Mouse (Mus musculus) layer of hippocampus, adult 9-10 months (tissue): ENCODE results near the gene Smg7.

Experiments used
- DNase-seq: peaks from one replicate; pipeline ENCODE4 v3.0.0; 2022; ENCODE audit warnings: low spot score

Smg7 gene

DNA sequence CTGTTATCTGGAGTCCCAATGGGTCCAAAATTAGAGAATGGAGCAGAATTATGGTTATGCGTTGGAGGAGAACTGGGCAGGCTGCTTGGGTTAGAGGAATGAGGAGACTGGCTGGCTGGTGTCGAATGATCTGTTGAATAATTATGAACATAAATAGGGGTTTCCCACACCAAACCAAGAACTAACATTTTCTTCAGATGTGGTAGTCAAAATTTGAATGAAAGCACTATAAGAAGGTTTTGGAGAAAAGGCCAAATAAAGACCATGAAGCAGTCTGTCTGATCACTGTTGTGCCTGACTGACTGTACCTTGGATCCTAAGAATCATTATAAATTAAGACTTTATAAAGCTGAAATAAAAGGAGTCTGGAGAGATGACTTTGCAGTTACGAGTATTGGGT is 62.1 kb downstream of the Smg7 start:
- DNase-seq, result no peak

DNA sequence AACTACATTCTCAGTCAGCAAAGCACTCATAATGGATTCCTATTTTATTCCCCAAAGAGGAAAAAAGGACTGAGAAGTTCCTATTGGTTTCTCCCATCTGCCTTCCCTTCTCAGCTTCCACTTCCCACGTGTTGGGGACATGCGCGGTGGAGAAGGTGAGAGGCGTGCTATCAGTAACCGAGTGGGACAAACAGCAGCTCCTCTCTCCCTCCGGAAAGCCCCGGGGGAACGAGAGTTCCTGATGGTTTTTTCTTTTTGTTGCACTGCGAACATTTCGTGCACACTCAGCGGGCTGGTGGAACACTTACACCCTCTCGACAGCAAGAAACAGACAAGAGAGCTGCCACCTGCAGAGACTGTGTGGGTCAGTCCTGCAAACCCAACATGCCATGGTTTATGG is 63.6 kb downstream of the Smg7 start:
- DNase-seq, result no peak

DNA sequence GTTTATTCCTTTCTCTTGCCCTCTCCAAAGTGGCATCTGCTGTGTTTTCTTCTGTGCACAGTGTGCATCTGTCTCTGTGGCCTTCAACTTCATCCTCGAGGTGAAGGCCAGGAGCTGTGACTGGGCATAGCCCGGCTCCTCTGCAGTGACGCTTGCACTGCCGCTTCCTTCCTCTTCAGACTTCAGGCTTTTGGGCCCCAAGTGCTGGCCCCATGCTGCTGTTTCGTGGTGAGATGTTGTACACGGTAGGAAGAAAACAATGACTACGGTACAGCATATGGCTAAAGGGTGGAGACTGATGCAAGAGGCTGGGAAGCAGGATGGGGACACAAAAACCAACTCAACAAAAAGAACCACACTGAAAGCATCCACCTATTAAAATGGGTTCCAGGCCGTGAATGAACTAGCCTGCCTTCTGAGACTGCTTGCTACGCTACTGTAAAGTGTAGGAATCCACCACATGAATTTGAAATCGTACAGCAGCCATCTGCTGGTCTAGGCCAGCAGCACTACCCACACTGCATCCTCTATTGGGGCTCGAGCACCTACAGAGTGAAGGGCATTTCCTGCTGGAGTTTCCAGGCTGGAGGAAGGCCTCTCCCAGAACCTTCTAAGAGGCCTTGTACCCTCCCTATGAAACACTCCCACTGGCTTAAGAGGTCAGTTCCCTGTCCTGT is 64.3 kb downstream of the Smg7 start:
- no peak for DNase-seq

DNA sequence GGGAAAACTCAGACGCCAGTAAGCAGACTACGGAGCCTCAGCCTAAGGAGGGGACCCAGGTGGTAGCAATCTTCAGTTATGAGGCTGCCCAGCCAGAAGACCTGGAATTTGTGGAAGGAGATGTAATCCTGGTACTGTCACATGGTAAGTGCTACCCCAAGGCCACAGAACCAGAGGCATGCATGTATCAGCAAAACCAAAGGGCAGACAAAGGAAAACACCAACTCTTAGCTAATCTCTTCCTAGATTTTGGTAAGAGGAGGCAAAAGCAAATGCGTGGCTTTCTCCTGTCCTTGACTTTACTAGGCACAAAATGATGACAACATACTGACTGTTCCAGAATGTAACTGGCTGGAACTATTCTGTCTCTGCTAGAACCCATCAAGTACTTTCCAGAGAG is 67.4 kb downstream of the Smg7 start:
- no peak for DNase-seq

DNA sequence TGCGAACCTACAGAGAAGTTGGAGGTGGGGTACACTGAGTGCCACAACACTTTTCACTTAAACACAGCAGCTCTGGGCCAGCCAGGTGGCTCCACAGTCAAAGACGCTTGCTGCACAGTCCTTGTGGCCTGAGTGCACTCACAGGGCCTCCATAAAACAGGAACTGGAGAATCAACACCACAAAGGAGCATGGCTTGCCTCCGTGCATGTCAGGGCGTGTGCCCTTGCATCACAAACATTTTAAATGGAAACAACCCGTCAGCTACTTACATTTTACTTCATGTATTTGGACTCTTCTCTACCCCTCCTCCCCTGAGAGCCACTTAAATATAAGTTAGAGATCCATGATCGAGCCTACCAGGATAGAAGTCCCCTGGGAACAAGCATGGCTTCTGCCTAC is 70.1 kb downstream of the Smg7 start:
- DNase-seq, result no peak

DNA sequence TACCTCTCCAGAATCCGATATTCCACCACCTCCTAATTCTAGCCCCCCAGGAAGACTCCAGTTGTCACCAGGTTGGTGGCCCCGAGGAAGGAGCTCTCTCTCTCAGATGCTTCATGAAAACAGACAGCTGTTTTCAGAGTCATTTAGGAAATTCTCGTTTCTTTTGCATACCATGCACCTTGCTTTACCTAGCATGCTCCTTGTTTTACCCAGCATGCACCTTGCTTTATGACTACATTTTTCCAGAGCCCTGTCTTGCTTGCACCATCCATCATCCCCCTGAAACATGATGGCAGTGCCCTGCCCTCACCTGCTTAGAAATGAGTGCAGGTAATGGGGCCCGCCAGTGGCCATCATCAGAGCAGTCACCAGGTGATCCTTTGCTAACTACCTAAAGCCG is 70.8 kb downstream of the Smg7 start:
- DNase-seq, result no peak

DNA sequence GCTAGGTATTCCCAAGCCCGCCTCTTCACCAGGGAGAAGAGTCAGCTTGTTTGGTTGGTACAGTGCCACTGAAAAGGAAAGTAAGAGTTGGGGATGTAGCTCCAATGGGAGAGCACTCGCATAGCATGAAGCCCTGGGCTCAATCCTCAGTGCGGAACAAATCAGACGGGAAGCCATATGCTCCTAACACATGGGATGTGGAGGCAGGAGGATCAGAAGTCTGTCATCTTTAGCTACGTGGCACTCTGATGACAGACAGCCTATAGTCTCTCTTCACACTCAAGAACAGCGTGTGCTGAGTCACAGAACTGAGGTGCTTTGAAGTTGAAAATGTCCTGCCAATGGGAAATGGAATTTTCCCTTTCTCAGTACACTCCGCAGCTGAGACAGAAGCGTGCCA is 71.4 kb downstream of the Smg7 start:
- peak; percentile 74 for DNase-seq

DNA sequence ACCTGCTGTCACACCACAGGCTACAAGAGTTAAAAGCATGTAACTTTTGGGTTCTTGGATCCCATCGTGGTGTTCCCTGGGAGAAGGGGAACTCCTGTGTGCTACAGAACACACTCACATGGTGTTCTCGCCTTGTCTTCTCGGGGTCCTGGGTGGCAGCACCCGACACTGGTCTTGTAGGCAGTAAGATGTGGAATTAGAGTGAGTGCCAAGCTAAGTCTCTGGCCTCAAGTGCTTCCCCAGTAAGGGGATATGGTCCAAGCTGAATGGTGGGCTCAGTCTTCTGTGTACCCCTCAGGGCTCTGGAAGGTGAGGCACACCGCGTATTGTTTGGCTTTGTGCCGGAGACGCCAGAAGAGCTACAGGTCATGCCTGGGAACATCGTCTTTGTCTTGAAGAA is 72.4 kb downstream of the Smg7 start:
- no peak for DNase-seq

DNA sequence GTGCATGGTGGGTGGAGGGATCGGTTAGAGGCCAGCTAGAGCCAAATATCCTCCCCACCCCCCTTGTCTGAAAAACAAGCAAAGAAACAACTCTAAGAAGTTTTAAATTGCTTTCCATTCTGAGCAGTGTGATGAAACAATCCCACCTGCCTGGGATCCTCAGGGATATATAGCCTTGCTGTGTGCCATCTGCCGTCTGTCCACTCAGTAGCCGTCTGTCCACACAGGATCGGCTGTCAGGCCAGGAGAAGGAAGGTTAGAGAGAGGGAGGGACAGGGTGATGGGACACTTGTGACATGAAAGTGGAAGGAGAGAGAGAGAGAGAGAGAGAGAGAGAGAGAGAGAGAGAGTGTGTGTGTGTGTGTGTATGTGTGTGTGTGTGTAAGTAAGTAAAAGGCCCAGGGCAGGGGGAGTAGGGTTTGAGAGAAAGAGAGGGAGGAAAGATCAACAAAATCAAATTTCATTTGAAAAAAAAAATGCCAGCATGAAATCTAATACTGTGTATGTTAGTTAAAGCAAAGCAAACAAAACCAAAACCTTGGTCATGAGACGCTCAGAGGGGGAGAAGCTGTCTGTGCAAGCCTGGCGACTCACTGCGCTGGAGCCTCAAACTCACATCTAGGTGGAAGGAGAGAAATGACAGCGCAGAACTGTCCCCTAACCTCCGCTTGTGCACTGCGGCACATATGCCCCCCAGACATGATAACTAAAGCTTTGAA is 73.7 kb downstream of the Smg7 start:
- no peak for DNase-seq

DNA sequence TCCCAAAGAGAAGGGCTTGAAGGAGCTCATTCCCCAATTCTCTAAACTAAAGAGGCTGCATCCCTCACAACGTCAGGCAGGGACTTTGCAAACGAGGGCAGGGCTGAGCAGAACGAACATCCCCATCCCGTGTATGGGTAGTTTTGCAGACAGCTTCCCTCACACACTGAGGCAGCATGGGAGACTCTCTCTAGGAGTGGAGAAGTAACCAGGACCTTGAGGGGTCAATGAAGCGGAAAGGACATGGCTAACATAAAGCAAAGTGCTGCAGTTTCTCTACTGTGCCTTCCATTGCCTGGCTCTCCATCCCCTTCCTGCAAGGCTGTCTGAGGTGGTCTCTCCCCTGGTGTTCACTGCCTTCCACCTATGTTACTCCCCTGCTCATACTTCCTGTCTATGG is 74.3 kb downstream of the Smg7 start:
- no peak for DNase-seq

DNA sequence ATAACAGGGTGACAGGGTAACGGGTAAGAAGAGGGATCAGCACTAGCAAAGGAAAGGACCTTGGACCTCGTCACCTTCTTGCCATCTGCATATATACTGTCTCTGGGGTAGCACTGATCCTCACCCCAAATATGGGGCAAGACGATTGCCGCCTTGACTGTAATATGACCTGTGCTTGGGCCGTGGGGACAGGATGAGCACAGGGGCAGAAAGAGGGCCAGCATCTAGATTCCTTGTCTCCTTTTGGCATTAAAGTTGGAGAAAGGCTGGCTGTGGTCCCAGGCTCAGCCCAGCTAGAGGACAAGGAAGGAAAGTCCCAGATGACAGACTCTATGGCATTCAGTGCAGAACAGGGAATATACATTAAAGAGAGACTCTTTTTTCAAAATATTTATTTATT is 76.0 kb downstream of the Smg7 start:
- no peak for DNase-seq

DNA sequence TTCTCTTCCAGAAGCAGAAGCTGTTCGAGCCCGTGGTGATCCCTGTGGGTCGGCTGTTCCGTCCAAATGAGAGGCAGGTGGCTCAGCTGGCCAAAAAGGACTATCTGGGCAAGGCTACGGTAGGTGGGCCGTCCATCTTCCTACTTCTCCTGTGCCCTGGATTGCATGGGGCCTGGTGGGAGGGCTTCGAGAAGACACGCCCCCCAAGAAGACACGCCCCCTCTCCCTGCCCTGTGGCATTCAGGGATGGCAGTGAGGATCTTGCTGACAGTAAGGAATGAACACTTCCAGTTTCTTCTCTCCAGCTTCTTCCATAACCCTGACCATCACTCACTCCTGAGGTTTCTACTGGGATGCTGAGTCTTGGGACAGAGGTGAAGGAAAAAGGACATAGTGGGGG is 78.2 kb downstream of the Smg7 start:
- no peak for DNase-seq

DNA sequence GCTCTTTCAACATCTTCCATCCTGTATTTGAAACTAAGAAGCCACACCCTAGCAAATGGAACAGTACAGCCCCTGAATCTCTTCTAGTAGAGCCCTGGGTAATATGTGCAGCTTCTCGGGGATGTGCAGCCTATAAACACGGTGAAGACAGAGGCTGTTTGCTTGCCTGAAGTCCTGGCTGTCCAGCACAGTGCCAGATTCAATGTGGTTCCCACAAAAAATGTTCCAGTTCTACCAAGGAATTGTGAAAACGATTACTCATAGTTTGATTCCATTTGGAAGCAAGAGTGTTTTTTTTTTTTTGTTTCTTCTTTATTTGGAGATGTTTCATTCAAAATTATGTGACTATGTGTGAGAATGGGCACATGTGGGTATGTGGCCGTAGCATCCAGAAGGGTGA is 80.7 kb downstream of the Smg7 start:
- DNase-seq, result no peak

DNA sequence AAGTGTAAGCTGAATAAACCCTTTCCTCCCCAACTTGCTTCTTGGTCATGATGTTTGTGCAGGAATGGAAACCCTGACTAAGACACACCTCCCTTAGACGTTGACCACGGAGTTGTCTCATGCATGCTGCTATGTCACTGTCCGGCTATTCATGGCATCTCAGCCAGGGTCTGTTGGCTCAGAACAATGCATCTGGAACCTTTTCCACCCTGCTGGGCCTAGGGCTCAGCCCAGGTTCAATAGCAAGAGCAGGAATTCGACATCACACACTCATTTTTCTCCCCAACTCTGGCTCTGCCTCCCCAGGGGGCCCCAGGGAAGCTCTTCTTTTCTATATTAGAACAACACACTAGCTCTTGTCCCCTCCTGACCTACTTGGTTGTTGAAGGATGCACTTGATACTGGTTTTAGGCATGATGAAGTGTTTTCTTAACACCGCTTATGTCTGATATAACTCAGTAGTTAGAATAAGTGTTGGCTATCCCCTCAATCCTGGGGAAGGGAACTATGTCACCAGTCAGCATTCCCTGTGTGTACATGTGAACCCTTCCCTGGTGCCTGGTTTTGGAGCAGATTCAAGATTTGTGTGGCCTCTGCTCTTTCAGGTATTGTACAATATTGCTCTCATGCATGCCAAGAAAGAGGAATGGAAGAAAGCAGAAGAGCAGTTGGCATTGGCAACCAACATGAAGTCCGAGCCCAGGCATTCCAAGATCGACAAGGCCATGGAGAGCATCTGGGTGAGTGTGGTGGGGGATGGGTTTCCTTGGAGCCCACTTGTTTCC is 81.3 kb downstream of the Smg7 start:
- no peak for DNase-seq

DNA sequence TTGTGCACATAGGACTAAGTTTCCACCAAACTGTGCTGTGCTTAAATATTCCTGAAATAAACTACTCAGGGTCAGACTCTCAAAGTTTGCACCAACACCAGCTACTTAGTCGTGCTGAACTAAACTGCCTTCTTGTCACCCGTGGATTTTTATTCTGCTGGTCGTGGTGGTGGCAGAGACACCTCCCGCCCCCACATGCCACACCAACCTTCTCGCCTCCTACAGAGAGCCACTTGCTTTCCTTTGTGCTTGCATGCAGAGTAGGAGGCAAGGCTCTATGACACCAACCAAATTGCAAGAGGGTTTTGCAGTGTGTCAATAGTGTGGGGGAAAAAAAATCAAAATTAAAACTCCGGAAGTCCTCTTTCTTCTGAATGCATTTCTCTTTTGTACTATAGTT is 82.9 kb downstream of the Smg7 start:
- DNase-seq, result no peak

DNA sequence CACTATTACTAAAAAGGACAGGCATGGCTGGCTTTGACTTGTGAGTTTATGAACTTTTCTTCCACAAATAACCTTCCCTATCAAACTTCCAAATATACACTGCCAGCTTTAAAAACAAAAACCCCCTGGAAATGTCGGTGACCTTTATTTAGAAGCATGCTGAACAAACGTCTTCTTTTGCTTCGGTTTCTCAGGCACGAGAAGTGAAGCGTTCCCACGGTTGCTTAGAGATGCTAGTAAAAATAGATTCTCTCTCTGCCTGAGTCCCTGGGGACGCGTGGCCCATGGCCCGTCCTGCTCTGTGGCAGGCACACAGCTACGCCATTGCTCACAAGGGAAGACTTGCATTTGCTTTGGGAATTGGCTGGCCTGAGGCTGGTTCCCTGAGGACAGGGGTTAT is 84.7 kb downstream of the Smg7 start:
- no peak for DNase-seq

DNA sequence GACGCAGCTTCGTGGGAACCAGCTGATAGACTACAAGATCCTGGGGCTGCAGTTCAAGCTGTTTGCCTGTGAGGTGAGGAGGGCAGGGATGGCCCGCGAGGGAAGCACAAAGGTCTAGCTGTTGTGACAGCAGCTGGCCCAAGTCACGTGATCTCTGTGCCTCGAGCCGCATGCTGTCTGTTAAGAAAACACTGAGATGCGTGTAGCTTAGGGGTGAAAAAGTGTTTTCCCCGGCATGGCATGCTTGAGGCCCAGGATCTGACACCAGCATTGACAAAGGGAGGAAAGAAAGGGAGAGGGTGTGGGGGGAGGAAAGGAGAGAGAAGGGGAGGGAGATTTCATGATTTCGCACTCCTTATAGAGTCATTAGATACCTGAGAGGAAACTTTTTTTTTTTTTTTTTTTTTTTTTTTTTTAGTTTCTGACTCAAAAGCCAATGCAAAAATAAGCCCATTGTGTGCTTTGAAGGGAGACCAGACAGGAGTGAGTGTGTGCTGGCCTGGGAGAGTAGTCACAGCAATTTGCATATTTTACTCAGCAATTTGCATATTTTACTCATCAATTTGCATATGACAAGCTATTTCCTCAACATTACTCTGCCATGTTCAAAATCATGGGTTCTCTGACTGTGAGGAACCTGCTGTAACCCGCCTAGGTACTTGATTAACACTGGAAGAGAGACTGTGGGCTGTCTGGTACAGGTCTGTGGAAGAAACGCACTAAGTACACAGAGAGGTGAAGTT is 85.2 kb downstream of the Smg7 start:
- no peak for DNase-seq

DNA sequence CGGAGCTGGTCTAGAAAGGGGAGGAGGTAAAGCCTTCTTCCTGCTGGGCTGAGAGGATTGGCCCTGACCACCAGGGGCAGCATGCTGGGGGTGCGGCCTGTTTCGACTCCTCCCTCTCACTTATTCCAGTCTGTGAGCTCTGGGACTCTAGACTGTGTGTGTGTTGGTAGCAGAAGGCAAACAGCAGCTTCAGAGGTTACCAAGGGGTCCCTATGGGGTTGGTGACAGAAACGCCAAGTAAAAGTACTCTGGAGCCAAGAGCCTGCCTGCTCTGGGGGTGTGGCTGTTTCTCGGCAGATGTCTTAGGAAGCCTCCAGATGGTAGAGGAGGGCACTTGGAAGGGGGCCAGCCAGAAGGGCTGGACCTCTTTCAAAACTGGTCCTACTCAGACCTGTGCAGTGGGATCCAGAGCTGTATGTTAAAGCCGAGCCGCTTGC is 87.2 kb downstream of the Smg7 start:
- DNase-seq, result no peak

DNA sequence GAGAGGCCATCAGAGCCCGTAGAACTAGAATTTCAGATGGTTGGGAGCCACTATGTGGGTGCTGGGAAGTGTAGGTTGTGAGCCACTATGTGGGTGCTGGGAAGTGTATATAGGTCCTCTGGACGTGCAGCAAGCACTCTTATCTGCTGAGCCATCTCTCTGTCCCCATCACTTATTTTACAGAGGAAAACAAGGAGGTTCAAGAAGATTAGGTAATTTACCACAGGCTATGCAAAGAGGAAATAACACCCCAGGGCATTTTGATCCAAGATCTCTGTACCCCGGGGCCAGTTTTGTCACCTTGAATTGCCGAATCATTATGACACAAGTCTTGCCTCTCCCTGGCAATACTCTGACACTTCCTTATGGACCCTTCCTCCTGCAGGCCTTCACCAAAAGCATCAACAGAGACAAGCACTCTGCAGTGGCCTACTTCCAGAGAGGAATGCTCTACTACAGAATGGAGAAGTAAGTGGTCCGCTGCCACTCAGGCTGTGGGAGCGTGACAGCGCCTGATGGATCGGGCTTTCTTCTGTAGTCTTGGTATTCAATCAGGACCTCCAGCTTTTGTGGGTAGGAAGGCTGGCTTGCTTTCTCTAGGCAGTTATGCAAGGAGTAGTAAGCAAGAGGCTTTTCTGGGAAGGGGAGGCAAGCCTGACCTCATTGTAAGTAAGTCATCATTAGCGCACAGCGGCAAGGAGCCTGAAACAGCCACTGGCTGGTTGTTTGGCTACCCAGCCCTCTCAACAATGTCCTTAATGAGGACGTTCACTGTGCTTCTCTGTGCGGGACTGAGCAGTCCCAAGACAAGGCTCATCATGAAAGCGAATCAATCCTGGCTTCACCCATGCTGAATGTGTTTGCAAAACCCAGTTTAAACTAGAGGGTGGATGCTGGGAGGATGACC is 91.7 kb downstream of the Smg7 start:
- no peak for DNase-seq

DNA sequence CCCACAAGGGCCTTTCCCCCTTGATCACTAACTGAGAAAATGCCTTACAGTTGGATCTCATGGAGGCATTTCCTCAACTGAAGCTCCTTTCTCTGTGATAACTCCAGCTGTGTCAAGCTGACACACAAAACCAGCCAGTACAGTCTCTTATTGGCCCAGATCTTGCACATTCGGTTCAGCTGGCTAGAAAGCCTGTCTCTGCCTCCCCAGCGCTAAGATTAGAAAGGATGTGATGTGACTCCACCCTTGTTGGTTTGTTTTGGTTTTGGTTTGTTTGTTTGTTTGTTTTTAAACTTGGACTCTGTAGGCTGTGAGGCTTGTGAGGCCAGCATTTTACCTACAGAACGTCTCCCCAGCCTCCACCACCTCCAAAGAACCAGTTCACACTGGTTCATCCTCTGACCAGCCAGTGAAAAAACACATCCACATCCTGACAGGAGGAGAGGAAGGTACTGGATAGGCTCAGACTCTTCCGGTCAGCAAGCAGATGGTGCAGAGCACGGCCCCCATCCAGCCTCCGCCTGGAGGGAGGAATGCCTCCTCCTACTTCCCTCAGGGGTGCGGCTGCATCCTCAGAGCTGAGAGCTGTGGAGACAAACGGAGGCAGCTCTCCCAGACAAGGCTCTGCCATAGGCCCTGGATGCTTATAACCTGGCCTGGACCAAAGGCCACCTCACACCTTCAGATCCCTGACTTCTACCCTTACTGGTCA is 92.7 kb downstream of the Smg7 start:
- no peak for DNase-seq

DNA sequence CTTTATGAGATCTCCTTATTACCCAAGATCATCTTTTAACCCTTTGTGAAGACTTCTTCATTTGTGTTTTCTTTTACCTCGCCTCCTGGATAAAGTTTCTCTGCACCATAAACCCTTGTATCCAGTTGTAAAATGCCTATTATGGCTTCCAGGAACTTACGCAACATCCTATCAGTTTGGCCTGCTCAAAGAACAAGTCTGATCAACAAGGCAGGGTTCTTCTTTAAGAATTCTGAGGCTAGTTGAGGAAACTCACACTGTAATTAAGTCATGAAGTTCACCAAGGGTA is 94.1 kb downstream of the Smg7 start:
- no peak for DNase-seq
